Mouse (Mus musculus) CH12.LX (cell line): Measurements from ENCODE around the gene Rilpl1. TPM values are rescaled to one million over a fixed set of nuclear protein-coding genes. Genes with fewer than 3 reads are reported as not detected.

Source experiments
- DNase-seq: peaks from one replicate; pipeline ENCODE4 v3.0.0-alpha.2; 2013; ENCODE audit errors: extremely low read depth
- H3K27ac ChIP-seq: 2 replicates; pipeline ENCODE4 v1.5.1; 2012; ENCODE audit warnings: low read depth, mild to moderate bottlenecking, control low read depth, moderate library complexity; ENCODE audit not compliant: insufficient read depth
- H3K27me3 ChIP-seq: replicated peaks from 2 replicates; pipeline ENCODE3; 2012; ENCODE audit warnings: inconsistent platforms
- H3K36me3 ChIP-seq, 2 experiments: replicated peaks in 1 of 2; 2 replicates each; pipeline versions ENCODE3 to v1.6.1; 2012; ENCODE audit warnings: inconsistent platforms in 1 of 2, low read length in 1 of 2, mild to moderate bottlenecking in 1 of 2, mixed read lengths in 1 of 2, moderate library complexity in 1 of 2; ENCODE audit not compliant: control insufficient read depth in 1 of 2, insufficient read depth in 1 of 2
- H3K4me1 ChIP-seq, 2 experiments: 2 replicates each; pipeline ENCODE4 v1.6.1; 2012; ENCODE audit warnings: inconsistent platforms in 1 of 2, moderate library complexity in 1 of 2; ENCODE audit not compliant: insufficient read depth in 2 of 2, control insufficient read depth in 1 of 2
- H3K4me2 ChIP-seq: 2 replicates; pipeline ENCODE4 v1.6.1; 2012; ENCODE audit warnings: low read depth, mild to moderate bottlenecking, control low read depth; ENCODE audit not compliant: poor library complexity, insufficient read depth, severe bottlenecking
- H3K4me3 ChIP-seq, 3 experiments: fragments of 150-350 bp in 1 of 3; sonication (generic) in 1 of 3; replicated peaks in 1 of 3; 2 replicates each; pipeline versions ENCODE3 to v1.5.1; 2011 to 2012; ENCODE audit warnings: low read depth in 2 of 3, low read length in 2 of 3, mild to moderate bottlenecking in 2 of 3, moderate library complexity in 2 of 3, control low read depth in 1 of 3, improper control_type of control experiment in 1 of 3, inconsistent platforms in 1 of 3, mixed read lengths in 1 of 3; ENCODE audit not compliant: poor library complexity in 1 of 3
- H3K79me2 ChIP-seq: replicated peaks from 2 replicates; pipeline ENCODE4 v1.6.1; 2012; ENCODE audit warnings: mild to moderate bottlenecking, moderate library complexity; ENCODE audit not compliant: control insufficient read depth, poor library complexity, insufficient read depth, severe bottlenecking; ENCODE audit errors: extremely low read depth
- H3K9ac ChIP-seq: 2 replicates; pipeline ENCODE4 v1.6.1; 2012; ENCODE audit warnings: low read depth, mild to moderate bottlenecking, control low read depth, moderate library complexity; ENCODE audit not compliant: insufficient read depth
- H3K9me3 ChIP-seq: replicated peaks from 2 replicates; pipeline ENCODE3; 2012; ENCODE audit warnings: low read length, inconsistent platforms, mixed read lengths
- ELF1 ChIP-seq: IDR thresholded peaks from 2 replicates; pipeline ENCODE4 v1.6.1; 2014; ENCODE audit warnings: low read depth, mild to moderate bottlenecking, inconsistent platforms, low read length, improper control_type of control experiment
- EP300 ChIP-seq: IDR thresholded peaks from 2 replicates; pipeline ENCODE4 v1.6.1; 2011; ENCODE audit warnings: low read length, improper control_type of control experiment
- HCFC1 ChIP-seq: IDR thresholded peaks from 2 replicates; pipeline ENCODE4 v1.6.1; 2012; ENCODE audit warnings: low read depth, mild to moderate bottlenecking, inconsistent platforms, low read length, improper control_type of control experiment
- JUN ChIP-seq: IDR thresholded peaks from 2 replicates; pipeline ENCODE4 v1.6.1; 2011; ENCODE audit warnings: low read depth, mild to moderate bottlenecking, low read length, improper control_type of control experiment, moderate library complexity; ENCODE audit not compliant: insufficient read depth
- KAT2A ChIP-seq: IDR thresholded peaks from 2 replicates; pipeline ENCODE4 v1.6.1; 2012; ENCODE audit warnings: low read length, improper control_type of control experiment, inconsistent platforms; ENCODE audit not compliant: insufficient replicate concordance
- MAFK ChIP-seq: IDR thresholded peaks from 2 replicates; pipeline ENCODE4 v1.6.1; 2011; ENCODE audit warnings: low read length, improper control_type of control experiment; ENCODE audit not compliant: insufficient replicate concordance
- MAX ChIP-seq: IDR thresholded peaks from 2 replicates; pipeline ENCODE4 v1.6.1; 2011; ENCODE audit warnings: low read length, improper control_type of control experiment
- MAZ ChIP-seq: IDR thresholded peaks from 2 replicates; pipeline ENCODE4 v1.6.1; 2012; ENCODE audit warnings: low read depth, mild to moderate bottlenecking, inconsistent platforms, low read length, improper control_type of control experiment, moderate library complexity
- MEF2A ChIP-seq: IDR thresholded peaks from 2 replicates; pipeline ENCODE4 v1.6.1; 2014; ENCODE audit warnings: low read depth, mild to moderate bottlenecking, inconsistent platforms, low read length, improper control_type of control experiment, borderline replicate concordance
- MXI1 ChIP-seq: IDR thresholded peaks from 2 replicates; pipeline ENCODE4 v1.6.1; 2011; ENCODE audit warnings: mild to moderate bottlenecking, low read depth, low read length, improper control_type of control experiment
- NELFE ChIP-seq: IDR thresholded peaks from 2 replicates; pipeline ENCODE4 v1.6.1; 2011; ENCODE audit warnings: low read depth, low read length, improper control_type of control experiment
- NRF1 ChIP-seq: IDR thresholded peaks from 2 replicates; pipeline ENCODE4 v1.6.1; 2014; ENCODE audit warnings: low read depth, mild to moderate bottlenecking, inconsistent platforms, low read length, improper control_type of control experiment, moderate library complexity
- POLR2A ChIP-seq: IDR thresholded peaks from 2 replicates; pipeline ENCODE4 v1.6.1; 2011; ENCODE audit warnings: low read depth, mild to moderate bottlenecking, improper control_type of control experiment, low read length
- POLR2AphosphoS2 ChIP-seq: IDR thresholded peaks from 2 replicates; pipeline ENCODE4 v1.6.1; 2011; ENCODE audit warnings: low read depth, low read length, improper control_type of control experiment
- SIN3A ChIP-seq: IDR thresholded peaks from 2 replicates; pipeline ENCODE4 v1.6.1; 2012; ENCODE audit warnings: low read length, improper control_type of control experiment, inconsistent platforms
- SMC3 ChIP-seq: IDR thresholded peaks from 2 replicates; pipeline ENCODE4 v1.6.1; 2011; ENCODE audit warnings: low read depth, low read length, improper control_type of control experiment
- UBTF ChIP-seq: IDR thresholded peaks from 2 replicates; pipeline ENCODE4 v1.6.1; 2012; ENCODE audit warnings: low read depth, mild to moderate bottlenecking, inconsistent platforms, low read length, improper control_type of control experiment, moderate library complexity
- USF1 ChIP-seq: IDR thresholded peaks from 2 replicates; pipeline ENCODE4 v1.6.1; 2014; ENCODE audit warnings: low read depth, mild to moderate bottlenecking, inconsistent platforms, low read length, improper control_type of control experiment
- ZC3H11A ChIP-seq: IDR thresholded peaks from 2 replicates; pipeline ENCODE4 v1.6.1; 2012; ENCODE audit warnings: low read depth, mild to moderate bottlenecking, inconsistent platforms, low read length, improper control_type of control experiment
- ZMIZ1 ChIP-seq: IDR thresholded peaks from 2 replicates; pipeline ENCODE4 v1.6.1; 2012; ENCODE audit warnings: low read depth, mild to moderate bottlenecking, inconsistent platforms, low read length, improper control_type of control experiment
- ZNF384 ChIP-seq: IDR thresholded peaks from 2 replicates; pipeline ENCODE4 v1.6.1; 2012; ENCODE audit warnings: low read depth, low read length, improper control_type of control experiment, inconsistent platforms
- dilution Hi-C: fragments of 300-500 bp; cut with MboI; formaldehyde crosslinking; loops from 2 replicates; pipeline ENCODE4 v1.14.3; 2020; ENCODE audit warnings: low sequenced_read_pairs; ENCODE audit not compliant: extremely low pct_unique_long_range_greater_than_20kb, extremely low pct_ligation_motif_present
- in situ Hi-C: fragments of 300-500 bp; cut with MboI; formaldehyde crosslinking; loops from 3 replicates; pipeline ENCODE4 v1.14.3; 2019; ENCODE audit warnings: low sequenced_read_pairs, low pct_ligation_motif_present, low pct_unique_long_range_greater_than_20kb, mixed read lengths
- polyA plus RNA-seq: library from polyadenylated mRNA; unstranded; fragments of >175 nt; gene quantifications from 2 replicates; pipeline ENCODE4 v1.2.1, GENCODE M21; 2012; ENCODE audit warnings: low read depth; ENCODE audit not compliant: insufficient read length
- total RNA-seq, 2 experiments: library from RNA; depleted of rRNA; stranded (reverse); fragments of 300-350 nt in 1 of 2; fragments of >200 nt in 1 of 2; gene quantifications; 2 replicates each; pipeline ENCODE4 v1.2.3; 2012 to 2014

The Rilpl1 gene
- total and polyA plus RNA-seq, 3 experiments = 3.1 to 5.7 (median 5.4) TPM

DNA sequence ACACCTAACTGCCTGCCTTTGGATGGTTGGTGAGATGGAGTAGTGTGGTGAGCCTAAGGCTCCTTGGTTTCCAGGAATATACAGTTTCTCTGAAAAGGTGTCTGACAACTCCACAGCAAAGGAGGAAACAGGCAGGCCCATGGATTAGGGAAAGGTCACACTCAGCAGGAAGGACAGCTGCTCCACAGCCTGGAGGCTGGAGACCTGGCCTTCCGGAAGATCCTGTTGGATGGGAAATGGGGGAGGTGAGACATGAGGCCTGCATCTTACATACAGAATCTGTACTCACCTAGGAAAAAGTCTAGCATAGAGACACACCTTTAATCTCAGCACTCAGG is 77.1 kb downstream of the Rilpl1 start:
- Histone ChIP-seq H3K4me1 (peaks cover 9 to 62% of the 10 kb centered on the region in 2 experiments; a peak in 3 of 4 replicates), H3K36me3 (peaks cover 88 to 95% of the 10 kb centered on the region in 2 experiments), H3K4me3 (no peak overlapping the region), H3K27ac (no peak overlapping the region), H3K9me3 (no peaks in the 10 kb centered on the region), H3K27me3 (no peaks in the 10 kb centered on the region), H3K4me2 (no peak overlapping the region), H3K79me2 (peaks cover 55% of the 10 kb centered on the region), H3K9ac (no peak overlapping the region)
- DNase-seq = no peak
- in situ Hi-C loops = no loop called here
- dilution Hi-C loops = no loop called here
- no peak for TF ChIP-seq MXI1
- no peak for TF ChIP-seq UBTF
- no peak for TF ChIP-seq MEF2A
- TF ChIP-seq ZC3H11A = no peak
- no peak for TF ChIP-seq MAX
- TF ChIP-seq KAT2A = no peak
- TF ChIP-seq SMC3 = no peak
- no peak for TF ChIP-seq ELF1
- TF ChIP-seq SIN3A = no peak
- no peak for TF ChIP-seq EP300
- no peak for TF ChIP-seq ZMIZ1
- TF ChIP-seq POLR2A = no peak

DNA sequence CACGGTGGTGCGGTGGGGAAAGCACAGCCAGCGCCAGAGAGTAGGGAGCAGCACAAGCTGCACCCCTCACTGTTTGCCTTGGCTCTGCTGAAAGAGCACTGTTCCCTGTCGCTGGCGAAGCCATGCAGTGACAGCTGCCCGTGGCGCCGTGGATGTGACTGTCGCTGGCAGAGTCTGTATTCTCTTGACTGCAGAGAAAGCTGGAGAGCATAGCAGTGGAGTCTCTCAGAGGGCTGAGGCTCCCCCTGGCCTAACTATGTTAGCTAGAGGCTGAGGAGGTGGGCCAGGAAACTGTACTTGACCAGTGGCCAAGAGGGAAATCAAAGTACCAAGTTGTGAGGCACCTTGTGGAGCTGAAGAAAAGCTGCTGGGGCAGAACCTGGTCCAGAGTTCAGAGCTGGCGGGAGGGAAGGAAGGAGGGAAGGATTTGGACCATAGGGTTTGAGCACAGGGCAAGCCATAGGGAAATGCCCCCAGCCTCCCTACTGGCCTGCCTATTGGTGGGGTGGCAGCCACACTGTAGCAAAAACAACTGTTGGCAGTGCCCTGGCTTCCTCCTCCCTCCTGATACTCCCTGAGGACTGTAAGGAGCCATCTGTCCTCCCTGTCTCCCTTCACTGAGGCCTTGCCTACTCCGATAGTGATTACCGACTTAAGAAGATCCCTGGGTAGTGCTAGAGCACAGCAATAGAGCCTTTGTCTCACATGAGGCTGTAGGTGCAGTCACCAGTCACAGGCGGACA is 77.7 kb downstream of the Rilpl1 start:
- H3K4me3 ChIP-seq = no peak overlapping the region
- peak overlapping the region; percentile 11; the same call in 1 of the 2 replicates for H3K27ac ChIP-seq
- no peaks in the 10 kb centered on the region for H3K9me3 ChIP-seq
- H3K4me2 ChIP-seq = no peak overlapping the region
- in situ Hi-C loops (no loop called here), dilution Hi-C loops (no loop called here)
- peaks cover 13 to 62% of the 10 kb centered on the region in 2 experiments for H3K4me1 ChIP-seq
- TF ChIP-seq ZNF384 (no peak), ELF1 (no peak), NRF1 (no peak), JUN (no peak), MAFK (no peak), USF1 (no peak), HCFC1 (no peak), MAX (no peak), NELFE (no peak), MAZ (no peak), POLR2AphosphoS2 (no peak)
- peaks cover 87 to 95% of the 10 kb centered on the region in 2 experiments for H3K36me3 ChIP-seq
- DNase-seq = no peak
- H3K9ac ChIP-seq = no peak overlapping the region
- no peaks in the 10 kb centered on the region for H3K27me3 ChIP-seq
- H3K79me2 ChIP-seq = peaks cover 60% of the 10 kb centered on the region
